Mouse (Mus musculus) limb, embryonic 11.5 days (tissue): ENCODE measurements around the gene Ankle1. TPM values are rescaled to one million over a fixed set of nuclear protein-coding genes. Genes with fewer than 3 reads are reported as not detected.

Experiments used
- ATAC-seq: fragments of 200-750 bp; cut with Nextera tagmentation; 2 replicates; pipeline ENCODE4 v1.8.0; 2017; ENCODE audit warnings: low read depth; ENCODE audit not compliant: insufficient number of reproducible peaks, low FRiP score, low TSS enrichment
- DNase-seq: peaks from one replicate; pipeline ENCODE4 v3.0.0-alpha.2; 2015; ENCODE audit warnings: low spot score
- H3K27ac ChIP-seq: fragments of 300-500 bp; sonication (generic); replicated peaks from 2 replicates; pipeline ENCODE4 v1.5.1; 2014; ENCODE audit warnings: low read depth, mild to moderate bottlenecking, low read length
- H3K27me3 ChIP-seq: fragments of 300-500 bp; sonication (generic); 2 replicates; pipeline ENCODE4 v1.6.1; 2014; ENCODE audit warnings: mild to moderate bottlenecking, low read length, mixed read lengths; ENCODE audit not compliant: control insufficient read depth, insufficient read depth
- H3K36me3 ChIP-seq: fragments of 300-500 bp; sonication (generic); 2 replicates; pipeline ENCODE4 v1.6.1; 2014; ENCODE audit warnings: mild to moderate bottlenecking, low read length, moderate library complexity, mixed read lengths; ENCODE audit not compliant: control insufficient read depth, insufficient read depth
- H3K4me1 ChIP-seq: fragments of 300-500 bp; sonication (generic); 2 replicates; pipeline ENCODE4 v1.6.1; 2014; ENCODE audit warnings: low read length, mixed read lengths; ENCODE audit not compliant: control insufficient read depth, insufficient read depth
- H3K4me2 ChIP-seq: fragments of 300-500 bp; sonication (generic); 2 replicates; pipeline ENCODE4 v1.6.1; 2014; ENCODE audit warnings: low read depth, mild to moderate bottlenecking, moderate library complexity; ENCODE audit not compliant: severe bottlenecking
- H3K4me3 ChIP-seq: fragments of 300-500 bp; sonication (generic); 2 replicates; pipeline ENCODE4 v1.5.1; 2014; ENCODE audit warnings: low read depth, low read length
- H3K9ac ChIP-seq: fragments of 300-500 bp; sonication (generic); 2 replicates; pipeline ENCODE4 v1.6.1; 2014; ENCODE audit warnings: mild to moderate bottlenecking, low read length
- H3K9me3 ChIP-seq: fragments of 300-500 bp; sonication (generic); 2 replicates; pipeline ENCODE4 v1.6.1; 2016; ENCODE audit warnings: low read length; ENCODE audit not compliant: control insufficient read depth
- WGBS: fragments of 180-500 bp; shearing (Covaris S2); extraction: QIAGEN DNeasy Blood & Tissue Kit; methylation state at CpG from one replicate; pipeline ENCODE4 v1.1.7; 2014; 5-methylcytosine and 5-hydroxymethylcytosine counted together
- polyA plus RNA-seq: library from polyadenylated mRNA; unstranded; fragments of >200 nt; fragmentation: Nextera tagmentation; extraction: Ambion mirVana; gene quantifications from 2 replicates; pipeline ENCODE4 v1.2.1, GENCODE M21; 2014

The Ankle1 gene
- polyA plus RNA-seq, 1 experiment from 2014 or later = 21.5 TPM

DNA sequence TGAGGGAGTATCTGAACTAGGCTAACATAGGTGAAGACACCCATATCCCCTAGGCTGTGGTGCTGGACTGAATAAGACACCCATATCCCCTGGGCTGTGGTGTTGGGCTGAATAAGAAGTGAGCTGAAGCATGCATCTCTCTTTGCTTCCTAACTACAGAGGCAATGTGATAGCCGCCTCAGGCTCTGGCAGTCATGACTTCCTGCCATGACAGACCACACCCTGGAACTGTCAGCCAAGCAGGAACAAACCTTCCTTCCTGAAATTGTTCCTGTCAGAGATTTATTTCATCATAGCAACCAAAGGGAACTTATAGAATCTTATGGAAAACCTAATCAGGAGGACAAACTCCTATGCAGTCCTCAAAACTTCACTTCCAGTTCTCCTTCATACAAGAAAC, 17.5 kb upstream of the Ankle1 start:
- 64% methylated on average over 1 of the region's 1 CpGs for WGBS

DNA sequence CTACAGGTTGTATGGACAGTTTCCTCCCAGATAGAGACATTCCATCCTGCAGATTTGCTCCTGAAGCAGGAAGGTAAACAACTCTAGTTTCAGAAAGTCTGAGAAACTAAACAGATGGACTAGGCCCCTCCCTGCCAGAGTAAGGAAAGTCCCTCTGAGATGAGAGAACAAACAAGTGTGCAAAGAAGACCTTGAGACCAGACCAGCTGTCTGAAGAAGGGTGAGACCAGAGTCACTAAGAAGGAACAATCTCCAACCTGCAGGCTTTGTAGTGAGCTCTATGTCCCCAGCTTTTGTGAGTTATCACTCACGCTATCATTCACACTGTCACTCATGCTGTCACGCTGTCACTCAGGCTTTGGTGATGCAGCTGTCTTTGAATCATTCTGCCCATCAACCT, 14.1 kb upstream of the Ankle1 start:
- Histone ChIP-seq H3K27me3 (no peaks in the 10 kb centered on the region), H3K36me3 (no peaks in the 10 kb centered on the region), H3K4me2 (no peak overlapping the region), H3K27ac (no peak overlapping the region), H3K4me1 (no peaks in the 10 kb centered on the region), H3K9me3 (no peaks in the 10 kb centered on the region; the same call in 1 of the 2 replicates), H3K4me3 (no peak overlapping the region), H3K9ac (no peak overlapping the region)
- ATAC-seq (no peak), DNase-seq (no peak)
- WGBS = 95% methylated on average over 2 of the region's 2 CpGs

More for the DNA sequence above, 17.5 kb upstream of the Ankle1 start:
- no peak for DNase-seq
- no peak overlapping the region for H3K4me2 ChIP-seq
- ATAC-seq = no peak
- H3K9ac ChIP-seq = no peak overlapping the region
- H3K4me1 ChIP-seq = no peaks in the 10 kb centered on the region; the same call in 1 of the 2 replicates
- H3K27me3 ChIP-seq = no peaks in the 10 kb centered on the region
- H3K4me3 ChIP-seq = no peak overlapping the region
- H3K9me3 ChIP-seq = no peaks in the 10 kb centered on the region
- no peak overlapping the region for H3K27ac ChIP-seq
- H3K36me3 ChIP-seq = no peaks in the 10 kb centered on the region

DNA sequence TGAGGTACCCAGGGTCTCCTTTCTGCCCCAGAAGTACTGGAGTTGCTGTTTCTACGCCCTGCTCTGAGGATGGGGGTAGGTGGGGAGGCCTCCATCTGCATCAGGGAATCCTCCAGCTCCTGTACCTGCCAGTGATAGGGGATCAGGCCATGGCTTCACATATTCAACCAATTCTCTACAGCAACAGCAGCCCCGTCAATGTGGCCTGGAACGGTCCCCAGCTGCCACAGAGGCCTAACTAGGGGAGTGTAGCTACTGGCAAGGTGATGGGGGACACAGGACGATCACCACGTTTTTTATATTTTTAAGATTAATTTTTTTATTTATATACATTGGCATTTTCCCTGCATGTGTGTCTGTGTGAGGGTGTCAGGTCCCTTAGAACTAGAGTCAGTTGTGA, 13.4 kb upstream of the Ankle1 start:
- WGBS = 81% methylated on average over 5 of the region's 5 CpGs
- 0 out of 2 replicates have a peak, but pooled peaks cover 1% of the 10 kb centered on the region for H3K4me1 ChIP-seq
- no peak overlapping the region for H3K4me3 ChIP-seq
- no peaks in the 10 kb centered on the region; the same call in 1 of the 2 replicates for H3K9me3 ChIP-seq
- no peak overlapping the region for H3K27ac ChIP-seq
- no peaks in the 10 kb centered on the region for H3K36me3 ChIP-seq
- no peak for DNase-seq
- H3K4me2 ChIP-seq = no peak overlapping the region
- H3K9ac ChIP-seq = no peak overlapping the region
- ATAC-seq = no peak
- no peaks in the 10 kb centered on the region for H3K27me3 ChIP-seq

DNA sequence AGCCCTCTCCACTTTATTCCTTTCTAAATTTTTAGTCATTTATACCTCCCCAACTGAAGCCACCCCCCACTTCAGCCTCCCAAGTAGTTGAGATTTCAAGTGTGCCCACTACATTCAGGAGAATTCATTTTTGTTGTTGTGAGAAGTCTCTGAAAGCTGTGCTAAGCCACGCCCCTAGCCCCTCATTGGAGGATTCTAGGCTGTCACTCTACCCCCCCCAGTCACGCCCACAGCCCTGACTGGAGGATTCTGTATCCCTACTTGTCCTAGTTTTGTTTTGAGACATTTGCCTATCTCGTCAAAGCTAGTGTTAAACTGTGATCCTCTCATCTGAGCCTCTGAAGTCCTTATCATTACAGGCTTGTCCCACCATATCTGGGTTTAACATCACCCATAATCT, 12.9 kb upstream of the Ankle1 start:
- no peak overlapping the region for H3K9ac ChIP-seq
- H3K4me3 ChIP-seq = no peak overlapping the region
- no peaks in the 10 kb centered on the region for H3K36me3 ChIP-seq
- ATAC-seq (no peak), DNase-seq (peak; percentile 64)
- H3K9me3 ChIP-seq = no peaks in the 10 kb centered on the region; the same call in 1 of the 2 replicates
- 0 out of 2 replicates have a peak, but pooled peaks cover 4% of the 10 kb centered on the region for H3K4me1 ChIP-seq
- WGBS = 12% methylated on average over 3 of the region's 3 CpGs
- no peak overlapping the region for H3K4me2 ChIP-seq
- H3K27ac ChIP-seq = no peak overlapping the region
- no peaks in the 10 kb centered on the region for H3K27me3 ChIP-seq

DNA sequence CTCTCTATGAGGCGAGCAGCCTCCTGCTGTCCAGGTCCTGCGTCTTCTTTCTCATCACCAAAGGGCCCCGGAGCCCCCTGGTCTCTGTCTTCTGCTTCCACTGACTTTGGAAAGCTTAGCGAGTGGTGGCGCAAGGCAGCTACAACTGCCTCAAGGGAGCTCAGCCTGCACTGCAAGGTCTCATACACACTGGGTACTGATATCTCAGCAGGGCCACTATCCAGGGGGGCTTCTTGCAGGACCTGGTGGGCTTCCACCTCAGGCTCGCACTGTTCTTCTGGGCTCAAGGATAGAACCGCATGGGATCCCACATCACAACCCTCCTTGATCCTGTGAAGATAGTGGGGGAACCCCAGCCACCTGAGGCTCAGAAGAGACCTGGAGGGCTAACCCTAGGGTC, 11.3 kb upstream of the Ankle1 start:
- no peak overlapping the region for H3K4me2 ChIP-seq
- H3K36me3 ChIP-seq = peaks cover 4% of the 10 kb centered on the region; the same call in 1 of the 2 replicates
- no peak overlapping the region for H3K27ac ChIP-seq

DNA sequence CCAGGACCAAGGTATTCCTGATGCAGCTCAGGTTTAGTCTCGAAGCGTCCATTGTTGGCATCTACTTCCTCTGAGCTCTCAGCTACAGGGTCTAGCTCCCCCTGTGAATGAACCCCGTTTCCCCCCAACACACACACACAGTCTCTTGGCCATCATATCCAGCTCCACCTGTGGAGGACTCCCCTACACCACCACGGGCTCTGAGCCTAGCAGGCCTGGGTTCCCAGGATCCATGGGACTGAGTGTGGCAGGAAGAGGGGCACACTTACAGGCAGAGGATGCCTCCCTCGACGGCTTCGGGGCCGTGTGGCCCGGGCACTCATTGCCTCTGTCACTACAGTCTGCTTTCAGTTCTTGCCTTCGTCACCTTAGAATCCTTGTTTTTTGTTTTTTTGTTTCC, 10.7 kb upstream of the Ankle1 start:
- 0 out of 2 replicates have a peak, but pooled peaks cover 4% of the 10 kb centered on the region for H3K4me1 ChIP-seq
- H3K27ac ChIP-seq = no peak overlapping the region
- H3K4me3 ChIP-seq = no peak overlapping the region
- H3K36me3 ChIP-seq = peaks cover 4% of the 10 kb centered on the region; the same call in 1 of the 2 replicates
- no peaks in the 10 kb centered on the region for H3K27me3 ChIP-seq
- no peaks in the 10 kb centered on the region; the same call in 1 of the 2 replicates for H3K9me3 ChIP-seq
- H3K9ac ChIP-seq = no peak overlapping the region
- no peak overlapping the region; the same call in 1 of the 2 replicates for H3K4me2 ChIP-seq
- WGBS = 89% methylated on average over 10 of the region's 10 CpGs
- DNase-seq = no peak
- no peak for ATAC-seq

More for the DNA sequence above, 11.3 kb upstream of the Ankle1 start:
- WGBS = 81% methylated on average over 7 of the region's 7 CpGs
- H3K9ac ChIP-seq = no peak overlapping the region
- no peaks in the 10 kb centered on the region for H3K27me3 ChIP-seq
- no peak for DNase-seq
- no peak for ATAC-seq
- H3K9me3 ChIP-seq = no peaks in the 10 kb centered on the region; the same call in 1 of the 2 replicates
- H3K4me1 ChIP-seq = 0 out of 2 replicates have a peak, but pooled peaks cover 4% of the 10 kb centered on the region
- 0 out of 2 replicates have a peak overlapping the region, but pooled peaks have one; percentile 6 for H3K4me3 ChIP-seq

DNA sequence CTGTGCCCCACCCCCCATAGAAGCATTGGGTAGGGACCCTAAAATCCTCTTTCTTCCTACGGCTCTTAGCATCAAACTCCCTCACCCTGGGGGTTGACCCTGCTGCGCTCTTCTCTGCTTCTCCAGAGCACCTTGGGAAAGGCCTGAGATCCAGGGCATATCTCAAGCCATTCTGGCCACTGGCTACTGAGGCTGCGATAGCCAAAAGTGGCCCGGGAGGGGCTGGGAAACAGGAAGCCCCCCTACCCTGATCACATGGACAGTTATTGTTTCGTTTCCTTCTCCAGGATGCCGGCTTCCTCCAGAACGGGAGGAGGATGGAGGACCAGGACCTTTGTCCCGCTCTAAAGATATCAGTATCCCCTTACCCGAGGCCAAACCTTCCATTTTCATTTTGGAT, 10.2 kb upstream of the Ankle1 start, which contains the start of gene Ushbp1:
Gene Ushbp1, minus strand, starts transcription at position 174 of the 400 bp plus-strand sequence.
- H3K4me1 ChIP-seq = 0 out of 2 replicates have a peak, but pooled peaks cover 4% of the 10 kb centered on the region
- no peaks in the 10 kb centered on the region for H3K27me3 ChIP-seq
- 83% methylated on average over 9 of the region's 9 CpGs for WGBS
- peak within 1 kb of the TSS; percentile 79 for H3K4me3 ChIP-seq
- no peak for ATAC-seq
- H3K9ac ChIP-seq = no peak within 1 kb of the TSS
- no peaks in the 10 kb centered on the region; the same call in 1 of the 2 replicates for H3K9me3 ChIP-seq
- DNase-seq = no peak
- H3K4me2 ChIP-seq = peak within 1 kb of the TSS; percentile 36
- no peak within 1 kb of the TSS for H3K27ac ChIP-seq
- peaks cover 4% of the 10 kb centered on the region; the same call in 1 of the 2 replicates for H3K36me3 ChIP-seq

DNA sequence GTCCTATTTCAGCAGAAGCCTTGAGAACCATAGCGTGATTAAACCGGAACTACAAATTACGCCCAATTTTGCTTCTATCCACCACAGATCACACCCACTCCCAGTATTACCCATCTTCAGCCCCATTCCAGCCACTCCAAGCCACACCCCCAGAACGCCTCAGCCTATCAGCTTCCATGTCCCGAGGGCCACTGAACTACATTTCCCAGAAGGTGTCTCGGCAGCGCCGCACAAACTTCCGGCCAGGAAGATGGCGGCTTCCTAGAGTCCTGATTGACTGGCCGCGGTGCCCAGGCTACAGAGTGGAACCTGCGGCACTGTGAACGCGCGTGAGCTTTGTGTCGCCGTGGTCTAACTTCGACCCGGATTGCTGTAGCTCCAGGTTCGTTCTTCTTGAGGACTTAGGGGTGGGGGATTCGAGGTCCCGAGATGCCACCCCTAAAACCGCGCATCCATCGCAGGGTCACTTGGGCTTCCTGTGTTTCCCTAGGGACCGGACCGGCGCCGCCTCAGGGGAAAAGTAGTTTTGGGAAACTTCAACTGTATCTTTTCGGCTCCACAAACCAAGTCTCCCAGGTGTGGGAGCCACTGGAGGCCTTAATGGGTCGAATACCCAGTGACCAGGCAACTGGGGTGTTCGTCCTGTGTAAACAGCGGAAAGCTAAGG, 9.0 kb upstream of the Ankle1 start, which contains the start of gene Babam1:
Gene Babam1, plus strand, starts transcription at position 223 of the 667 bp plus-strand sequence.
- Histone ChIP-seq H3K36me3 (peaks cover 4% of the 10 kb centered on the region; the same call in 1 of the 2 replicates), H3K4me1 (0 out of 2 replicates have a peak, but pooled peaks cover 4% of the 10 kb centered on the region), H3K4me2 (peak within 1 kb of the TSS; percentile 71), H3K4me3 (peak within 1 kb of the TSS; percentile 79), H3K9ac (peak within 1 kb of the TSS; percentile 62), H3K27me3 (no peaks in the 10 kb centered on the region), H3K9me3 (no peaks in the 10 kb centered on the region; the same call in 1 of the 2 replicates), H3K27ac (no peak within 1 kb of the TSS)
- DNase-seq (peak; percentile 89), ATAC-seq (peak; percentile 91)
- under 1% methylated on average over 34 of the region's 34 CpGs for WGBS
